Mouse (Mus musculus) gastrocnemius, adult 2 months (tissue): ENCODE measurements around the gene Tmbim1. TPM values are rescaled to one million over a fixed set of nuclear protein-coding genes. Genes with fewer than 3 reads are reported as not detected.

Experiments
- DNase-seq: peaks from one replicate; pipeline ENCODE4 v3.0.0; 2022
- H3K27ac ChIP-seq: fragments of 200-600 bp; 2 replicates; pipeline ENCODE4 v1.8.1; 2022; ENCODE audit warnings: mild to moderate bottlenecking
- H3K4me3 ChIP-seq: fragments of 200-600 bp; 2 replicates; pipeline ENCODE4 v1.8.1; 2022; ENCODE audit warnings: mild to moderate bottlenecking, moderate library complexity
- CTCF ChIP-seq: fragments of 200-600 bp; IDR thresholded peaks from 2 replicates; pipeline ENCODE4 v1.8.1; 2022; ENCODE audit warnings: antibody characterized with exemption, mild to moderate bottlenecking, moderate library complexity
- intact Hi-C: fragments of 180-260 bp; cut with DNase I; formaldehyde crosslinking; loops from one replicate; pipeline ENCODE4 v1.15.1; 2025
- total RNA-seq, 2 experiments: library from RNA; stranded (reverse); gene quantifications; 2 replicates each; pipeline ENCODE4 v1.2.3; 2021

Gene Tmbim1
- total RNA-seq, 2 experiments from 2014 or later: 35.2 to 35.4 TPM

- H3K27ac ChIP-seq: peak overlapping the region; percentile 63
- DNase-seq: no peak
- intact Hi-C loops: no loop called here
- no peak for TF ChIP-seq CTCF
- H3K4me3 ChIP-seq: no peak overlapping the region
Observed at GRCm38 (mm10) chr1:74314796-74315195, 9.4 kb upstream of the Tmbim1 start.

GRCm38 (mm10) chr1:74313049-74313692 is 7.7 kb upstream of the Tmbim1 start:
- Histone ChIP-seq H3K4me3 (no peak overlapping the region), H3K27ac (no peak overlapping the region)
- DNase-seq: peak; percentile 48
- intact Hi-C loops: loop anchor here (1.0 to 2.0 kb wide), 2 partner anchors 49 to 140 kb away; partner anchors contain the start of gene Catip
- peak; percentile 94; the same call in 1 of the 2 replicates for TF ChIP-seq CTCF

DNA sequence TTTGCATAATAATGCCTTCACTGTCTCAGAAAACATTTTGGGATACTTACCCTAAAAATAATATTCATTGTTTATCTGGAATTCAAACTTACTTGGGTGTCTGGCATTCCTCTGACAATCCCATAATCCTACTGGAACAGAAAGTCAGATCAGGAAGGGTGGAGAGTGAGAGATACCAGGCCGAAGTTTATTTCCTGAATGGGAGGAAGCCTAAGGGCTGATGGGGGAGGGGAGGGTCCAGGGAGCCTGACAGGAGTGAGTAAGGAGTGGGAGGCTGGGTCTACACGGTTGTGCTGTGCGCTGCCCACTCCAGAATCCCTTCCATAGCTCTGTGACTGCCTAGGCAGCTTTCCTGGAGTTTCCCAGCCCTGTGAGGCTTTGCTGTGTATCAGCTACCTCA is 4.3 kb upstream of the Tmbim1 start:
- no peak for DNase-seq
- TF ChIP-seq CTCF: no peak
- no peak overlapping the region for H3K4me3 ChIP-seq
- H3K27ac ChIP-seq: peak overlapping the region; percentile 43; the same call in 1 of the 2 replicates
- intact Hi-C loops: no loop called here

DNA sequence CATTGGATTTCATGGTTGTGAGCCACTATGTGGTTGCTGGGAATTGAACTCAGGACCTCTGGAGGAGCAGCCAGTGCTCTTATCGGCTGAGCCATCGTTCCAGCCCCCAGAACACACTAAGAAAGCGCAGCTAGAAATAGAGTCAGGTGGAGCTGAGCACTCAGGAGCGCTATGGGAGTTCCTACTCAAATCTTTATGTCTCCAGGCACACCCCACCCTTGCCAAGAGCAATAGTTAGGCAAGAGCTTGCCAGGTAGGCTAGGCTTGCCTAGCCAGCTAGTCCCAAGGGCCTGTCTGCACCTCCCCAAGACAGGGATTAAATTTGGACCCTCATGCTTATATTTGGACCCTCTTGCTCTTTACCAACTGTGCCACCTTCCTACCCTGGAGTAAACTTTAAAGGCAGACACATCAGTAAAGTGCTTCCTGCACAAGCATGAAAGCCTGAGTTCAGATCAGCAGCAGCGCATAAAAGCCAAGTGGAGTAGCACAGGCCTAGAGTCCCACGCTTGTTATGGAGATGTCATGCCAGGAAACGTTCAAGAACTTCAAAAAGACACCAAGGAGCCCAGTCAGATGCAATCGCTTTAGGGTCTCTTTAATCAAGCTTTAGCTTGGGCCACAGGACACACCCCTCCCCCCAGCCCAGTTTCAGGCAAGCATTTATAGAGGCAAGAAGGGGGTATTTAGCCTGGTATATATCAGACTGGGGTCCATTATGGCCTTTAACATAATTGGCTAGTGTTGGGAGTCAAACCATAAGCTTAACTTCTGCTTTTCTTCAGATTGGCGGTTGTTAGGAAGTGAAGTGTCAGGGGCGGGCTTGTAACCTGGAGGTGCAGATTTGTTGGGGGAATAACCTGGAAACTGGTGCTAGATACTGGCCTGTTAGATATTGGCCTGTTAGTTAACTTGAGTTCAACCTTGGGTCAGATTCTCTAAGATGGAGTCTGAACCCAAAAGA is 2.9 kb upstream of the Tmbim1 start:
- DNase-seq: no peak
- Histone ChIP-seq H3K27ac (no peak overlapping the region), H3K4me3 (no peak overlapping the region)
- no peak for TF ChIP-seq CTCF
- intact Hi-C loops: no loop called here

- DNase-seq: no peak
Observed at GRCm38 (mm10) chr1:74307146-74307545, 1.7 kb upstream of the Tmbim1 start.

DNA sequence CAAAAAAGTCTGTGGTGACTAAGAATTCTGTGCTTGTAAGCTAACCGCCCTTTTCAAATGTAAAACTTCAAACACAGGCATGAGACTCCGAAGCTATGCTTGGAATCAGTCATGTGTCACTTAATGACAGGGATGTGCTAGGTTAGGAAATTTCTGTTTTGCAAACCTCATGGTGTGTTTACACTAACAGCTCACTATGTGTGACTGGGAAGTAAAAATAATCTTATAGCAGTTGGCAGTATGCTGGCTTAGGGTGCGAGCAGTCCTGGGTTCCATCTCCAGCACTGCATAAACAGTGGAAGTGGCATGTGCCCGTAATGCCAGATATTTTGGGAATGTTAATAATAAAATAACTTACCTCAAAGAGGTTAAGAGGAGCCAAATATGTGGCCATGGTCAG is 476 bp downstream of the Tmbim1 start:
- intact Hi-C loops: no loop called here
- Histone ChIP-seq H3K27ac (peak overlapping the region; percentile 97; the same call in 1 of the 2 replicates), H3K4me3 (no peak overlapping the region)
- TF ChIP-seq CTCF: no peak
- DNase-seq: no peak

More at GRCm38 (mm10) chr1:74307146-74307545, 1.7 kb upstream of the Tmbim1 start:
- TF ChIP-seq CTCF: no peak
- intact Hi-C loops: no loop called here
- H3K4me3 ChIP-seq: no peak overlapping the region
- no peak overlapping the region for H3K27ac ChIP-seq

- H3K27ac ChIP-seq: peak overlapping the region; percentile 97
- peak overlapping the region; percentile 97 for H3K4me3 ChIP-seq
- intact Hi-C loops: no loop called here
Observed at GRCm38 (mm10) chr1:74304339-74304790, 1.1 kb downstream of the Tmbim1 start.

GRCm38 (mm10) chr1:74303509-74304338 is 1.7 kb downstream of the Tmbim1 start:
- Histone ChIP-seq H3K27ac (peak overlapping the region; percentile 97), H3K4me3 (peak overlapping the region; percentile 97)
- TF ChIP-seq CTCF: peak; percentile 22; the same call in 1 of the 2 replicates
- intact Hi-C loops: no loop called here
- DNase-seq: peak; percentile 93

More at GRCm38 (mm10) chr1:74304339-74304790, 1.1 kb downstream of the Tmbim1 start:
- DNase-seq: peak; percentile 58
- no peak for TF ChIP-seq CTCF

- peak overlapping the region; percentile 97 for H3K4me3 ChIP-seq
- peak overlapping the region; percentile 97 for H3K27ac ChIP-seq
- DNase-seq: no peak
- no peak for TF ChIP-seq CTCF
- intact Hi-C loops: no loop called here
Observed at GRCm38 (mm10) chr1:74302835-74303234, 2.6 kb downstream of the Tmbim1 start.

- DNase-seq: no peak
- Histone ChIP-seq H3K27ac (peak overlapping the region; percentile 97), H3K4me3 (peak overlapping the region; percentile 97)
- intact Hi-C loops: no loop called here
- TF ChIP-seq CTCF: no peak
Observed at GRCm38 (mm10) chr1:74302229-74302628, 3.2 kb downstream of the Tmbim1 start.

GRCm38 (mm10) chr1:74300347-74301110 is 4.9 kb downstream of the Tmbim1 start:
- H3K4me3 ChIP-seq: peak overlapping the region; percentile 97
- no peak for DNase-seq
- no peak for TF ChIP-seq CTCF
- peak overlapping the region; percentile 97 for H3K27ac ChIP-seq
- intact Hi-C loops: no loop called here
